Mouse (Mus musculus) CH12.LX (cell line): ENCODE data around the gene Thegl. TPM values are rescaled to one million over a fixed set of nuclear protein-coding genes. Genes with fewer than 3 reads are reported as not detected.

ENCODE experiments used
- DNase-seq: peaks from one replicate; pipeline ENCODE4 v3.0.0-alpha.2; 2013; ENCODE audit errors: extremely low read depth
- H3K27ac ChIP-seq: 2 replicates; pipeline ENCODE4 v1.5.1; 2012; ENCODE audit warnings: low read depth, mild to moderate bottlenecking, control low read depth, moderate library complexity; ENCODE audit not compliant: insufficient read depth
- H3K27me3 ChIP-seq: replicated peaks from 2 replicates; pipeline ENCODE3; 2012; ENCODE audit warnings: inconsistent platforms
- H3K36me3 ChIP-seq, 2 experiments: replicated peaks in 1 of 2; 2 replicates each; pipeline versions ENCODE3 to v1.6.1; 2012; ENCODE audit warnings: inconsistent platforms in 1 of 2, low read length in 1 of 2, mild to moderate bottlenecking in 1 of 2, mixed read lengths in 1 of 2, moderate library complexity in 1 of 2; ENCODE audit not compliant: control insufficient read depth in 1 of 2, insufficient read depth in 1 of 2
- H3K4me1 ChIP-seq, 2 experiments: 2 replicates each; pipeline ENCODE4 v1.6.1; 2012; ENCODE audit warnings: inconsistent platforms in 1 of 2, moderate library complexity in 1 of 2; ENCODE audit not compliant: insufficient read depth in 2 of 2, control insufficient read depth in 1 of 2
- H3K4me2 ChIP-seq: 2 replicates; pipeline ENCODE4 v1.6.1; 2012; ENCODE audit warnings: low read depth, mild to moderate bottlenecking, control low read depth; ENCODE audit not compliant: poor library complexity, insufficient read depth, severe bottlenecking
- H3K4me3 ChIP-seq, 3 experiments: fragments of 150-350 bp in 1 of 3; sonication (generic) in 1 of 3; replicated peaks in 1 of 3; 2 replicates each; pipeline versions ENCODE3 to v1.5.1; 2011 to 2012; ENCODE audit warnings: low read depth in 2 of 3, low read length in 2 of 3, mild to moderate bottlenecking in 2 of 3, moderate library complexity in 2 of 3, control low read depth in 1 of 3, improper control_type of control experiment in 1 of 3, inconsistent platforms in 1 of 3, mixed read lengths in 1 of 3; ENCODE audit not compliant: poor library complexity in 1 of 3
- H3K79me2 ChIP-seq: replicated peaks from 2 replicates; pipeline ENCODE4 v1.6.1; 2012; ENCODE audit warnings: mild to moderate bottlenecking, moderate library complexity; ENCODE audit not compliant: control insufficient read depth, poor library complexity, insufficient read depth, severe bottlenecking; ENCODE audit errors: extremely low read depth
- H3K9ac ChIP-seq: 2 replicates; pipeline ENCODE4 v1.6.1; 2012; ENCODE audit warnings: low read depth, mild to moderate bottlenecking, control low read depth, moderate library complexity; ENCODE audit not compliant: insufficient read depth
- H3K9me3 ChIP-seq: replicated peaks from 2 replicates; pipeline ENCODE3; 2012; ENCODE audit warnings: low read length, inconsistent platforms, mixed read lengths
- BHLHE40 ChIP-seq: IDR thresholded peaks from 2 replicates; pipeline ENCODE4 v1.6.1; 2011; ENCODE audit warnings: mild to moderate bottlenecking, low read depth, low read length, improper control_type of control experiment
- ETS1 ChIP-seq: conservative IDR thresholded peaks from 2 replicates; pipeline ENCODE4 v1.6.1; 2012; ENCODE audit warnings: low read depth, mild to moderate bottlenecking, inconsistent platforms, low read length, improper control_type of control experiment, moderate library complexity
- KAT2A ChIP-seq: IDR thresholded peaks from 2 replicates; pipeline ENCODE4 v1.6.1; 2012; ENCODE audit warnings: low read length, improper control_type of control experiment, inconsistent platforms; ENCODE audit not compliant: insufficient replicate concordance
- MAX ChIP-seq: IDR thresholded peaks from 2 replicates; pipeline ENCODE4 v1.6.1; 2011; ENCODE audit warnings: low read length, improper control_type of control experiment
- MAZ ChIP-seq: IDR thresholded peaks from 2 replicates; pipeline ENCODE4 v1.6.1; 2012; ENCODE audit warnings: low read depth, mild to moderate bottlenecking, inconsistent platforms, low read length, improper control_type of control experiment, moderate library complexity
- MEF2A ChIP-seq: IDR thresholded peaks from 2 replicates; pipeline ENCODE4 v1.6.1; 2014; ENCODE audit warnings: low read depth, mild to moderate bottlenecking, inconsistent platforms, low read length, improper control_type of control experiment, borderline replicate concordance
- MYC ChIP-seq: IDR thresholded peaks from 2 replicates; pipeline ENCODE4 v1.6.1; 2011; ENCODE audit warnings: low read depth, mild to moderate bottlenecking, improper control_type of control experiment, low read length
- PAX5 ChIP-seq: IDR thresholded peaks from 2 replicates; pipeline ENCODE4 v1.6.1; 2012; ENCODE audit warnings: low read length, inconsistent platforms, mixed read lengths
- SMC3 ChIP-seq: IDR thresholded peaks from 2 replicates; pipeline ENCODE4 v1.6.1; 2011; ENCODE audit warnings: low read depth, low read length, improper control_type of control experiment
- TCF12 ChIP-seq: IDR thresholded peaks from 2 replicates; pipeline ENCODE4 v1.6.1; 2014; ENCODE audit warnings: low read depth, mild to moderate bottlenecking, inconsistent platforms, low read length, improper control_type of control experiment
- USF2 ChIP-seq: conservative IDR thresholded peaks from 2 replicates; pipeline ENCODE4 v1.6.1; 2011; ENCODE audit warnings: low read depth, low read length, improper control_type of control experiment
- ZC3H11A ChIP-seq: IDR thresholded peaks from 2 replicates; pipeline ENCODE4 v1.6.1; 2012; ENCODE audit warnings: low read depth, mild to moderate bottlenecking, inconsistent platforms, low read length, improper control_type of control experiment
- ZKSCAN1 ChIP-seq: IDR thresholded peaks from 2 replicates; pipeline ENCODE4 v1.6.1; 2012; ENCODE audit warnings: low read depth, inconsistent platforms, low read length, improper control_type of control experiment, borderline replicate concordance
- ZNF384 ChIP-seq: IDR thresholded peaks from 2 replicates; pipeline ENCODE4 v1.6.1; 2012; ENCODE audit warnings: low read depth, low read length, improper control_type of control experiment, inconsistent platforms
- dilution Hi-C: fragments of 300-500 bp; cut with MboI; formaldehyde crosslinking; loops from 2 replicates; pipeline ENCODE4 v1.14.3; 2020; ENCODE audit warnings: low sequenced_read_pairs; ENCODE audit not compliant: extremely low pct_unique_long_range_greater_than_20kb, extremely low pct_ligation_motif_present
- in situ Hi-C: fragments of 300-500 bp; cut with MboI; formaldehyde crosslinking; loops from 3 replicates; pipeline ENCODE4 v1.14.3; 2019; ENCODE audit warnings: low sequenced_read_pairs, low pct_ligation_motif_present, low pct_unique_long_range_greater_than_20kb, mixed read lengths
- polyA plus RNA-seq: library from polyadenylated mRNA; unstranded; fragments of >175 nt; gene quantifications from 2 replicates; pipeline ENCODE4 v1.2.1, GENCODE M21; 2012; ENCODE audit warnings: low read depth; ENCODE audit not compliant: insufficient read length
- total RNA-seq, 2 experiments: library from RNA; depleted of rRNA; stranded (reverse); fragments of 300-350 nt in 1 of 2; fragments of >200 nt in 1 of 2; gene quantifications; 2 replicates each; pipeline ENCODE4 v1.2.3; 2012 to 2014

Gene Thegl
- total and polyA plus RNA-seq, 3 experiments, result not detected

DNA sequence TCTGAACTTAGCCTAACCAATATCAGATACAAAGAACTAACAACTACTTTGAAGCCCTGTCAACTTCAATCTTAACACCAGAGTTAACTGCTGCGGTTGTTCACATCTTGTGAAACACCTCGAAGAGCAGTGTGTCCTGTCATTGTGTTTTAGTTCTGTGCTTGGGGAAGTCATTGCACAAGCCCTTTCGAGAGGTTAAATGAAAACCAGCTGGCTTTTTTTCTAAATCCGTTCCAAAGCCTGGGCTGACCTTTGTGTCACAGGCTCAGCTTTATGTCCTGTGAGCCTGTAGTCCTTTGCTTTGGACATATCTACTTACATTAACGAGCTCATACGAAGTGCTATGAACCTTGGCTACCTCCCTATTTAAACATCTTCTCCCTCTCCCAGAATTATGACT lies 81.9 kb downstream of the Thegl start:
- no peak overlapping the region for H3K9ac ChIP-seq
- H3K9me3 ChIP-seq, result peaks cover 3% of the 10 kb centered on the region
- no peak overlapping the region for H3K4me2 ChIP-seq
- dilution Hi-C loops, result no loop called here
- no peaks in the 10 kb centered on the region for H3K79me2 ChIP-seq
- H3K4me1 ChIP-seq, result peaks cover 11 to 37% of the 10 kb centered on the region in 2 experiments
- no peak overlapping the region for H3K27ac ChIP-seq
- DNase-seq, result no peak
- TF ChIP-seq USF2 (no peak), TCF12 (no peak), ZC3H11A (no peak), MAX (no peak), MAZ (no peak), BHLHE40 (no peak), KAT2A (no peak), ZKSCAN1 (no peak), SMC3 (no peak), ETS1 (no peak), PAX5 (no peak), MYC (no peak), ZNF384 (no peak)
- H3K4me3 ChIP-seq, result no peak overlapping the region
- in situ Hi-C loops, result no loop called here
- no peaks in the 10 kb centered on the region for H3K27me3 ChIP-seq
- H3K36me3 ChIP-seq, result peaks cover 0 to 5% of the 10 kb centered on the region in 2 experiments

DNA sequence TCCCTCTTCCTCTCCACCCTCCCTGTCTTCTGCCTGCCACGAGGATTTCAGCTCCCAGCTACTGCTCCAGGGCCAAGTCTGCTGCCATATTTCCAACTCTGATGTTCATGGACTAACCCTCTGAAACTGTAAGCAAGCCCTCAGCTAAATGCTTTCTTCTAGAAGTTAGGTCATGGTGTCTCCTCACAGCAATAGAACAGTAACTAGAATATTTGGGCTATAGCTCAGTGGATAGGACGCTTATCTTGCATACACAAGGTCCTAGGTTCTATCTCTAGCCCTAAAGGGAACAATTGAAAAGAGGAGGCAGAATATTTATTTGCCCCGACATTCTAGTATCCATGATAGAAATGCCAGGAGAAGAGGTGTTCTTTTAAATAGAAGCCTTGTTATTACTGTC lies 83.1 kb downstream of the Thegl start:
- Histone ChIP-seq H3K27ac (no peak overlapping the region), H3K9ac (no peak overlapping the region), H3K79me2 (no peaks in the 10 kb centered on the region), H3K4me3 (no peak overlapping the region), H3K36me3 (peaks cover 0 to 5% of the 10 kb centered on the region in 2 experiments), H3K9me3 (peaks cover 3% of the 10 kb centered on the region), H3K4me2 (no peak overlapping the region), H3K4me1 (peaks cover 9 to 28% of the 10 kb centered on the region in 2 experiments), H3K27me3 (no peaks in the 10 kb centered on the region)
- DNase-seq, result no peak
- dilution Hi-C loops, result no loop called here
- in situ Hi-C loops, result no loop called here
- TF ChIP-seq ETS1, result no peak
- TF ChIP-seq MEF2A, result no peak
